Mouse (Mus musculus) embryonic fibroblast, embryonic 13.5 days (primary cell): ENCODE measurements around the gene Frmd4b. TPM values are rescaled to one million over a fixed set of nuclear protein-coding genes. Genes with fewer than 3 reads are reported as not detected.

Experiments
- H3K27ac ChIP-seq: 2 replicates; pipeline ENCODE4 v1.5.1; 2012; ENCODE audit warnings: low read length, control low read depth, inconsistent platforms; ENCODE audit not compliant: insufficient read depth
- H3K4me1 ChIP-seq: 2 replicates; pipeline ENCODE4 v1.6.1; 2011; ENCODE audit warnings: low read length; ENCODE audit not compliant: control insufficient read depth, insufficient read depth
- H3K4me3 ChIP-seq: 2 replicates; pipeline ENCODE4 v1.5.1; 2011; ENCODE audit warnings: mild to moderate bottlenecking, control low read depth, low read length; ENCODE audit not compliant: insufficient read depth
- CTCF ChIP-seq: IDR thresholded peaks from 2 replicates; pipeline ENCODE4 v1.5.1; 2011; ENCODE audit warnings: mild to moderate bottlenecking, control low read depth, low read length, moderate library complexity, borderline replicate concordance; ENCODE audit not compliant: insufficient read depth
- POLR2A ChIP-seq: IDR thresholded peaks from 2 replicates; pipeline ENCODE4 v1.6.1; 2011; ENCODE audit warnings: low read depth, mild to moderate bottlenecking, control low read depth, low read length, moderate library complexity
- polyA plus RNA-seq: library from polyadenylated mRNA; stranded (reverse); fragments of >200 nt; gene quantifications from 2 replicates; pipeline ENCODE4 v1.2.4, GENCODE M21; 2011; ENCODE audit warnings: low read depth; ENCODE audit not compliant: missing spikeins, insufficient read length

The Frmd4b gene
- polyA plus RNA-seq, 1 experiment = 0.88 TPM

GRCm38 (mm10) chr6:97341628-97342027 lies 275.7 kb downstream of the Frmd4b start:
- TF ChIP-seq CTCF (no peak), POLR2A (no peak)
- Histone ChIP-seq H3K4me3 (no peak overlapping the region), H3K27ac (no peak overlapping the region), H3K4me1 (no peaks in the 10 kb centered on the region)

GRCm38 (mm10) chr6:97341148-97341547 lies 276.2 kb downstream of the Frmd4b start:
- Histone ChIP-seq H3K4me1 (no peaks in the 10 kb centered on the region), H3K27ac (no peak overlapping the region), H3K4me3 (no peak overlapping the region)
- no peak for TF ChIP-seq CTCF
- TF ChIP-seq POLR2A = no peak

- TF ChIP-seq CTCF (no peak), POLR2A (no peak)
- no peak overlapping the region for H3K4me3 ChIP-seq
- H3K4me1 ChIP-seq = no peaks in the 10 kb centered on the region
- H3K27ac ChIP-seq = no peak overlapping the region
These were observed 277.0 kb downstream of the Frmd4b start for GRCm38 (mm10) chr6:97340211-97340791.

- H3K27ac ChIP-seq = no peak overlapping the region
- no peak overlapping the region for H3K4me3 ChIP-seq
- H3K4me1 ChIP-seq = no peaks in the 10 kb centered on the region
- TF ChIP-seq POLR2A (no peak), CTCF (no peak)
These were observed 278.1 kb downstream of the Frmd4b start for GRCm38 (mm10) chr6:97339271-97339681.

GRCm38 (mm10) chr6:97338843-97339242 lies 278.5 kb downstream of the Frmd4b start:
- Histone ChIP-seq H3K4me3 (no peak overlapping the region), H3K27ac (no peak overlapping the region), H3K4me1 (no peaks in the 10 kb centered on the region)
- TF ChIP-seq CTCF (no peak), POLR2A (no peak)

GRCm38 (mm10) chr6:97333323-97333722 lies 284.0 kb downstream of the Frmd4b start:
- TF ChIP-seq POLR2A (no peak), CTCF (no peak)
- Histone ChIP-seq H3K27ac (no peak overlapping the region), H3K4me3 (no peak overlapping the region), H3K4me1 (no peaks in the 10 kb centered on the region)

- H3K4me3 ChIP-seq = no peak overlapping the region
- H3K4me1 ChIP-seq = no peaks in the 10 kb centered on the region
- no peak overlapping the region for H3K27ac ChIP-seq
- TF ChIP-seq POLR2A = no peak
- TF ChIP-seq CTCF = no peak
These were observed 293.4 kb downstream of the Frmd4b start for GRCm38 (mm10) chr6:97323951-97324350.

GRCm38 (mm10) chr6:97322126-97322525 lies 295.2 kb downstream of the Frmd4b start:
- no peaks in the 10 kb centered on the region for H3K4me1 ChIP-seq
- TF ChIP-seq CTCF = no peak
- no peak for TF ChIP-seq POLR2A
- H3K27ac ChIP-seq = no peak overlapping the region
- H3K4me3 ChIP-seq = no peak overlapping the region

- TF ChIP-seq POLR2A = no peak
- TF ChIP-seq CTCF = no peak
- no peak overlapping the region for H3K27ac ChIP-seq
- no peaks in the 10 kb centered on the region for H3K4me1 ChIP-seq
- H3K4me3 ChIP-seq = no peak overlapping the region
These were observed 296.2 kb downstream of the Frmd4b start for GRCm38 (mm10) chr6:97321156-97321555.

GRCm38 (mm10) chr6:97319081-97319480 lies 298.3 kb downstream of the Frmd4b start:
- Histone ChIP-seq H3K4me3 (no peak overlapping the region), H3K27ac (no peak overlapping the region), H3K4me1 (no peaks in the 10 kb centered on the region)
- TF ChIP-seq POLR2A (no peak), CTCF (no peak)
